Mouse (Mus musculus): Measurements from ENCODE around the gene Tcaim. TPM values are rescaled to one million over a fixed set of nuclear protein-coding genes. Genes with fewer than 3 reads are reported as not detected.
A peak's percentile ranks its signal among the peaks of the same experiment; 100 is the strongest.
"Not testable (repeated sequence)": the region's sequence is repeated elsewhere in the genome, so short reads cannot be mapped to it uniquely, and the experiment has no call there.

Tcaim gene
- polyA plus RNA-seq, 1 experiment: 16.8 TPM

- DNase-seq: no peak
- WGBS: 71% methylated on average over 9 of the region's 9 CpGs
Measured at GRCm38 (mm10) chr9:122836126-122836525, 30.8 kb downstream of the Tcaim start.

GRCm38 (mm10) chr9:122836790-122837189, 31.5 kb downstream of the Tcaim start:
- Histone ChIP-seq H3K27me3 (replicated peaks; ENCODE audit: control insufficient read depth, insufficient read depth, low read length) (no peaks in the 10 kb centered on the region), H3K4me1 (ENCODE audit: control insufficient read depth, insufficient read depth, low read length) (peaks cover 4% of the 10 kb centered on the region; the same call in 1 of the 2 replicates), H3K4me3 (ENCODE audit: insufficient read depth, low read depth, low read length) (no peak overlapping the region), H3K27ac (ENCODE audit: insufficient read depth, low read depth, low read length) (no peak overlapping the region), H3K36me3 (ENCODE audit: control insufficient read depth, insufficient read depth, low read length) (peaks cover 2% of the 10 kb centered on the region; the same call in 1 of the 2 replicates)
- peak; percentile 53 for DNase-seq
- 38% methylated on average over 6 of the region's 6 CpGs for WGBS
- no peak for TF ChIP-seq POLR2A (IDR thresholded peaks at IDR 0.05; ENCODE audit: low read depth, low read length)
- no peak for TF ChIP-seq CTCF (conservative IDR thresholded peaks at IDR 0.05; ENCODE audit: insufficient read depth, insufficient read length, low read depth, low read length)

More at GRCm38 (mm10) chr9:122836126-122836525, 30.8 kb downstream of the Tcaim start:
- H3K4me1 ChIP-seq (ENCODE audit: control insufficient read depth, insufficient read depth, low read length): peaks cover 4% of the 10 kb centered on the region; the same call in 1 of the 2 replicates
- no peaks in the 10 kb centered on the region for H3K27me3 ChIP-seq (replicated peaks; ENCODE audit: control insufficient read depth, insufficient read depth, low read length)
- no peak overlapping the region for H3K27ac ChIP-seq (ENCODE audit: insufficient read depth, low read depth, low read length)
- TF ChIP-seq CTCF (conservative IDR thresholded peaks at IDR 0.05; ENCODE audit: insufficient read depth, insufficient read length, low read depth, low read length): no peak
- TF ChIP-seq POLR2A (IDR thresholded peaks at IDR 0.05; ENCODE audit: low read depth, low read length): no peak
- peaks cover 2% of the 10 kb centered on the region; the same call in 1 of the 2 replicates for H3K36me3 ChIP-seq (ENCODE audit: control insufficient read depth, insufficient read depth, low read length)
- H3K4me3 ChIP-seq (ENCODE audit: insufficient read depth, low read depth, low read length): no peak overlapping the region

GRCm38 (mm10) chr9:122837216-122837615, 31.9 kb downstream of the Tcaim start:
- Histone ChIP-seq H3K36me3 (ENCODE audit: control insufficient read depth, insufficient read depth, low read length) (peaks cover 2% of the 10 kb centered on the region; the same call in 1 of the 2 replicates), H3K27me3 (replicated peaks; ENCODE audit: control insufficient read depth, insufficient read depth, low read length) (no peaks in the 10 kb centered on the region), H3K4me1 (ENCODE audit: control insufficient read depth, insufficient read depth, low read length) (peaks cover 4% of the 10 kb centered on the region; the same call in 1 of the 2 replicates), H3K27ac (ENCODE audit: insufficient read depth, low read depth, low read length) (no peak overlapping the region), H3K4me3 (ENCODE audit: insufficient read depth, low read depth, low read length) (no peak overlapping the region)
- TF ChIP-seq POLR2A (IDR thresholded peaks at IDR 0.05; ENCODE audit: low read depth, low read length): no peak
- DNase-seq: no peak
- WGBS: 86% methylated on average over 4 of the region's 4 CpGs

GRCm38 (mm10) chr9:122837680-122838079, 32.3 kb downstream of the Tcaim start:
- H3K4me1 ChIP-seq (ENCODE audit: control insufficient read depth, insufficient read depth, low read length): peaks cover 4% of the 10 kb centered on the region; the same call in 1 of the 2 replicates
- DNase-seq: peak; percentile 78
- peaks cover 1% of the 10 kb centered on the region; the same call in 1 of the 2 replicates for H3K36me3 ChIP-seq (ENCODE audit: control insufficient read depth, insufficient read depth, low read length)
- H3K4me3 ChIP-seq (ENCODE audit: insufficient read depth, low read depth, low read length): no peak overlapping the region
- TF ChIP-seq CTCF (conservative IDR thresholded peaks at IDR 0.05; ENCODE audit: insufficient read depth, insufficient read length, low read depth, low read length) (no peak; the same call in 1 of the 2 replicates), POLR2A (IDR thresholded peaks at IDR 0.05; ENCODE audit: low read depth, low read length) (no peak)
- WGBS: 29% methylated on average over 16 of the region's 16 CpGs
- H3K27me3 ChIP-seq (replicated peaks; ENCODE audit: control insufficient read depth, insufficient read depth, low read length): no peaks in the 10 kb centered on the region
- no peak overlapping the region for H3K27ac ChIP-seq (ENCODE audit: insufficient read depth, low read depth, low read length)

GRCm38 (mm10) chr9:122843760-122844159, 38.4 kb downstream of the Tcaim start, which contains the start of gene Gm35549:
Gene Gm35549, minus strand, starts transcription at chr9:122844035.
- WGBS: 67% methylated on average over 3 of the region's 3 CpGs
- no peak for TF ChIP-seq POLR2A (IDR thresholded peaks at IDR 0.05; ENCODE audit: low read depth, low read length)
- TF ChIP-seq CTCF (conservative IDR thresholded peaks at IDR 0.05; ENCODE audit: insufficient read depth, insufficient read length, low read depth, low read length): no peak
- DNase-seq: no peak
- Histone ChIP-seq H3K27me3 (replicated peaks; ENCODE audit: control insufficient read depth, insufficient read depth, low read length) (no peaks in the 10 kb centered on the region), H3K4me3 (ENCODE audit: insufficient read depth, low read depth, low read length) (no peak within 1 kb of the TSS), H3K4me1 (ENCODE audit: control insufficient read depth, insufficient read depth, low read length) (no peaks in the 10 kb centered on the region), H3K27ac (ENCODE audit: insufficient read depth, low read depth, low read length) (no peak within 1 kb of the TSS), H3K36me3 (ENCODE audit: control insufficient read depth, insufficient read depth, low read length) (no peaks in the 10 kb centered on the region)

- no peak overlapping the region for H3K27ac ChIP-seq (ENCODE audit: insufficient read depth, low read depth, low read length)
- H3K4me1 ChIP-seq (ENCODE audit: control insufficient read depth, insufficient read depth, low read length): no peaks in the 10 kb centered on the region
- H3K4me3 ChIP-seq (ENCODE audit: insufficient read depth, low read depth, low read length): no peak overlapping the region
- peaks cover 3% of the 10 kb centered on the region for H3K36me3 ChIP-seq (ENCODE audit: control insufficient read depth, insufficient read depth, low read length)
- TF ChIP-seq POLR2A (IDR thresholded peaks at IDR 0.05; ENCODE audit: low read depth, low read length) (no peak), CTCF (conservative IDR thresholded peaks at IDR 0.05; ENCODE audit: insufficient read depth, insufficient read length, low read depth, low read length) (no peak)
- 84% methylated on average over 3 of the region's 3 CpGs for WGBS
- H3K27me3 ChIP-seq (replicated peaks; ENCODE audit: control insufficient read depth, insufficient read depth, low read length): no peaks in the 10 kb centered on the region
- no peak for DNase-seq
Measured at GRCm38 (mm10) chr9:122845621-122846020, 40.3 kb downstream of the Tcaim start.

GRCm38 (mm10) chr9:122846156-122846555, 40.8 kb downstream of the Tcaim start:
- no peak overlapping the region for H3K4me3 ChIP-seq (ENCODE audit: insufficient read depth, low read depth, low read length)
- H3K27me3 ChIP-seq (replicated peaks; ENCODE audit: control insufficient read depth, insufficient read depth, low read length): no peaks in the 10 kb centered on the region
- H3K27ac ChIP-seq (ENCODE audit: insufficient read depth, low read depth, low read length): no peak overlapping the region
- peaks cover 4% of the 10 kb centered on the region for H3K36me3 ChIP-seq (ENCODE audit: control insufficient read depth, insufficient read depth, low read length)
- peak; percentile 35 for DNase-seq
- TF ChIP-seq POLR2A (IDR thresholded peaks at IDR 0.05; ENCODE audit: low read depth, low read length): no peak
- TF ChIP-seq CTCF (conservative IDR thresholded peaks at IDR 0.05; ENCODE audit: insufficient read depth, insufficient read length, low read depth, low read length): no peak
- no peaks in the 10 kb centered on the region for H3K4me1 ChIP-seq (ENCODE audit: control insufficient read depth, insufficient read depth, low read length)

GRCm38 (mm10) chr9:122847811-122848311, 42.5 kb downstream of the Tcaim start:
- not testable (repeated sequence) for H3K4me1 ChIP-seq (ENCODE audit: control insufficient read depth, insufficient read depth, low read length); H3K27ac ChIP-seq (ENCODE audit: insufficient read depth, low read depth, low read length); H3K27me3 ChIP-seq (replicated peaks; ENCODE audit: control insufficient read depth, insufficient read depth, low read length); H3K4me3 ChIP-seq (ENCODE audit: insufficient read depth, low read depth, low read length); DNase-seq
- peaks cover 14% of the 10 kb centered on the region for H3K36me3 ChIP-seq (ENCODE audit: control insufficient read depth, insufficient read depth, low read length)
- 82% methylated on average over 8 of the region's 8 CpGs for WGBS

Data from kidney, adult 2 months (tissue).